Mouse (Mus musculus): ENCODE data around the gene Itk.

Itk gene

DNA sequence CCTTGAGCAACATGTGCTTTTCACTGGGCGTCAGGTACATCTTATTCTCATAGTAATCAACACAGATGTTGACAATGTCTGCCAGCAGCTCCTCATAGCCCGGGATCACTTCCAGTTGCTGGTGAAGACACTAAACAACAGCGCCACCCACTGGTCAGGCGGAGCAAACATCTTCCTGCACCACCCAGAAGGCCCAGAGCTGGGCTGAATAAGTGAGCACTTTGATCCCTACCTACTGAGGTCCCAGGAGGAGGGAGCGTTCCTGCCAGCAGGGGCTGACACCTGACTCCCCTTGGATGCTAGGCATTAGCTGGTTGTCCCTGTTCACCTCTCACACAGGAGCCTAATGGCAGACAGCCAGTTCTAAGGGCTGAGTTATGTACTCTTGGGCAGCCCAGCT lies 112.5 kb downstream of the Itk start:
- DNase-seq (ENCODE audit: low spot score in 2 of 2) = no peak

DNA sequence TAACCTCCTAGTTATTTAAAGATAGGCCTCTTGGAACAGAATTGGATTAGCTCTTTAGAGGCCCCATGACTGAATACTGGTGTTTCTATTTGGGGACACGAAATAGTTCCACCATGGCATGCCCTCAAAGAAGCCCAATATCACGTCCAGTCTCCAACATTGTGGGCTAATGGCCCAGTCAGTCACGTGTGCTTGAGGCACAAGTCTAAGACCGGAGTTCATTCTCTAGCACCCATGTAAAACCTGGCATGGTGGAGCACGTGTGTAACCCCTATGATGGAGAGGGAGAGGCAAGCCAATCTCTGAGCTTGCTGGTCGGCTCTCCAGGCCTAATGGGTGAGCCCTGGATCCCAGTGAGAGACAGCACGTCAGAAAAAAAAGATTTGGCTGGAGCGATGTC lies 113.1 kb downstream of the Itk start:
- no peak for DNase-seq (ENCODE audit: low spot score in 2 of 2)

DNA sequence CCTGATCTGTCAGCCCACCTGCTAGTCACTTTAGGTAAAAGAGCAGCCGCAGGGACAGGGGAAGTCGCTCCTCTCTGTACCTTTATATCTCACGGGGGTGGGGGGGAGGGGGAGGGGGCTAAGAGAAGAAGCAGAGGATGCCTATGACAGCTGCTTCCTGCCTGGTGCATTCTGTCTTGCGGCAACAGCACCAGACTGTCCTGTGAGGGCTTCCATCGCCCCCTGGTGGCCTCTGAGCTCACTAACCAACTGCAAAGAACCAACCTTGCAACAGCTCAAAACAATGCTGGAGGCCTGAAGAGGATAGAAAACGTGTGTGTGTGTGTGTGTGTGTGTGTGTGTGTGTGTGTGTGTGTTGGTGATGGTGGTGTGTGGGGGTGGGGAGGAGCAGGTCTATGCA lies 114.0 kb downstream of the Itk start:
- peak; percentile 64 to 80 for DNase-seq (ENCODE audit: low spot score in 2 of 2)
